Mouse (Mus musculus) ovary, postnatal 36 days (tissue): Measurements from ENCODE around the gene Arhgdia.

ENCODE experiments used
- DNase-seq: peaks from one replicate; pipeline ENCODE4 v3.0.0; 2022; ENCODE audit warnings: low spot score, mixed read lengths

Arhgdia gene

GRCm38 (mm10) chr11:120550810-120551440, 30.5 kb downstream of the Arhgdia start, which contains the start of gene Ppp1r27:
Gene Ppp1r27 (minus strand): TSS chr11:120551132.
- no peak for DNase-seq

- no peak for DNase-seq
These were observed 31.2 kb downstream of the Arhgdia start for GRCm38 (mm10) chr11:120549986-120550809.

- DNase-seq = peak; percentile 94
These were observed 32.1 kb downstream of the Arhgdia start, which contains the start of gene Mcrip1 for GRCm38 (mm10) chr11:120549168-120549945. Gene Mcrip1 (minus strand): TSS chr11:120549727.

GRCm38 (mm10) chr11:120548786-120549167, 32.6 kb downstream of the Arhgdia start:
- no peak for DNase-seq

GRCm38 (mm10) chr11:120548214-120548613, 33.2 kb downstream of the Arhgdia start:
- DNase-seq = no peak

GRCm38 (mm10) chr11:120547469-120547868, 34.0 kb downstream of the Arhgdia start:
- no peak for DNase-seq

GRCm38 (mm10) chr11:120545964-120546363, 35.5 kb downstream of the Arhgdia start:
- DNase-seq = no peak

GRCm38 (mm10) chr11:120542376-120542775, 39.0 kb downstream of the Arhgdia start:
- DNase-seq = no peak

GRCm38 (mm10) chr11:120541907-120542306, 39.5 kb downstream of the Arhgdia start:
- DNase-seq = no peak

GRCm38 (mm10) chr11:120539285-120540014, 42.0 kb downstream of the Arhgdia start:
- no peak for DNase-seq

- DNase-seq = no peak
These were observed 42.5 kb downstream of the Arhgdia start for GRCm38 (mm10) chr11:120538955-120539284.

- DNase-seq = peak; percentile 52
These were observed 42.9 kb downstream of the Arhgdia start for GRCm38 (mm10) chr11:120538485-120538884.

GRCm38 (mm10) chr11:120535804-120536203, 45.6 kb downstream of the Arhgdia start:
- DNase-seq = no peak

- no peak for DNase-seq
These were observed 46.3 kb downstream of the Arhgdia start for GRCm38 (mm10) chr11:120535145-120535544.

GRCm38 (mm10) chr11:120534093-120534492, 47.3 kb downstream of the Arhgdia start:
- no peak for DNase-seq

GRCm38 (mm10) chr11:120531646-120532045, 49.8 kb downstream of the Arhgdia start:
- DNase-seq = no peak

- DNase-seq = no peak
These were observed 51.1 kb downstream of the Arhgdia start, which contains the start of gene Gcgr for GRCm38 (mm10) chr11:120530085-120530964. Gene Gcgr (plus strand): TSS chr11:120530699.

- no peak for DNase-seq
These were observed 52.5 kb downstream of the Arhgdia start for GRCm38 (mm10) chr11:120528903-120529302.
